Mouse (Mus musculus) bone marrow, adult 2 months (tissue): ENCODE data around the gene Riok1. TPM values are rescaled to one million over a fixed set of nuclear protein-coding genes. Genes with fewer than 3 reads are reported as not detected.

ENCODE experiments used
- H3K27ac ChIP-seq: fragments of 200-500 bp; 2 replicates; pipeline ENCODE4 v1.5.1; 2012; ENCODE audit warnings: low read depth, mild to moderate bottlenecking, control low read depth, inconsistent platforms, low read length; ENCODE audit not compliant: control insufficient read depth, poor library complexity, insufficient read depth
- H3K4me1 ChIP-seq: fragments of 200-500 bp; 2 replicates; pipeline ENCODE4 v1.6.1; 2011; ENCODE audit warnings: low read length; ENCODE audit not compliant: control insufficient read depth, insufficient read depth
- H3K4me3 ChIP-seq: fragments of 200-500 bp; replicated peaks from 2 replicates; pipeline ENCODE3; 2011; ENCODE audit warnings: mild to moderate bottlenecking, low read depth, low read length, control low read depth; ENCODE audit not compliant: control insufficient read depth
- CTCF ChIP-seq: fragments of 200-500 bp; IDR thresholded peaks from 2 replicates; pipeline ENCODE4 v1.5.1; 2011; ENCODE audit warnings: low read length, control low read depth; ENCODE audit not compliant: control insufficient read depth, insufficient read depth
- POLR2A ChIP-seq: fragments of 200-500 bp; IDR thresholded peaks from 2 replicates; pipeline ENCODE4 v1.6.1; 2011; ENCODE audit warnings: low read depth, mild to moderate bottlenecking, control low read depth, low read length, borderline replicate concordance; ENCODE audit not compliant: control insufficient read depth
- WGBS: fragments of 180-500 bp; shearing (Covaris S2); methylation state at CpG from one replicate; pipeline ENCODE4 v1.1.7; 2018; 5-methylcytosine and 5-hydroxymethylcytosine counted together
- polyA plus RNA-seq: library from polyadenylated mRNA; stranded (reverse); fragments of >200 nt; gene quantifications from 2 replicates; pipeline ENCODE4 v1.2.4, GENCODE M21; 2011; ENCODE audit warnings: low replicate concordance; ENCODE audit not compliant: missing spikeins, insufficient read depth, insufficient read length

Riok1 gene
- polyA plus RNA-seq, 1 experiment = 40.9 TPM

- Histone ChIP-seq H3K4me3 (no peak overlapping the region), H3K4me1 (no peaks in the 10 kb centered on the region), H3K27ac (no peak overlapping the region)
- no peak for TF ChIP-seq POLR2A
- no peak for TF ChIP-seq CTCF
- 65% methylated on average over 18 of the region's 18 CpGs for WGBS
These were observed 36.8 kb downstream of the Riok1 start for GRCm38 (mm10) chr13:38073374-38074307.

- WGBS = 29% methylated on average over 5 of the region's 5 CpGs
- Histone ChIP-seq H3K4me1 (no peaks in the 10 kb centered on the region), H3K4me3 (no peak overlapping the region), H3K27ac (no peak overlapping the region)
- no peak for TF ChIP-seq CTCF
- no peak for TF ChIP-seq POLR2A
These were observed 37.6 kb downstream of the Riok1 start for GRCm38 (mm10) chr13:38074404-38074803.

GRCm38 (mm10) chr13:38077113-38077512 lies 40.3 kb downstream of the Riok1 start:
- Histone ChIP-seq H3K4me1 (no peaks in the 10 kb centered on the region), H3K4me3 (no peak overlapping the region), H3K27ac (no peak overlapping the region)
- 14% methylated on average over 11 of the region's 11 CpGs for WGBS
- TF ChIP-seq POLR2A (no peak), CTCF (no peak)

- WGBS = 30% methylated on average over 6 of the region's 6 CpGs
- TF ChIP-seq CTCF = no peak
- TF ChIP-seq POLR2A = no peak
- Histone ChIP-seq H3K27ac (no peak overlapping the region), H3K4me3 (no peak overlapping the region), H3K4me1 (no peaks in the 10 kb centered on the region)
These were observed 42.0 kb downstream of the Riok1 start for GRCm38 (mm10) chr13:38078836-38079235.

GRCm38 (mm10) chr13:38079366-38079765 lies 42.6 kb downstream of the Riok1 start:
- WGBS = 74% methylated on average over 5 of the region's 5 CpGs
- H3K27ac ChIP-seq = no peak overlapping the region
- H3K4me3 ChIP-seq = no peak overlapping the region
- no peaks in the 10 kb centered on the region for H3K4me1 ChIP-seq
- no peak for TF ChIP-seq CTCF
- no peak for TF ChIP-seq POLR2A

- Histone ChIP-seq H3K4me1 (no peaks in the 10 kb centered on the region), H3K27ac (no peak overlapping the region), H3K4me3 (no peak overlapping the region)
- 75% methylated on average over 9 of the region's 9 CpGs for WGBS
- no peak for TF ChIP-seq CTCF
- TF ChIP-seq POLR2A = no peak
These were observed 43.2 kb downstream of the Riok1 start for GRCm38 (mm10) chr13:38080014-38080413.

GRCm38 (mm10) chr13:38080725-38081124 lies 43.9 kb downstream of the Riok1 start:
- TF ChIP-seq POLR2A (no peak), CTCF (no peak)

GRCm38 (mm10) chr13:38081161-38081560 lies 44.4 kb downstream of the Riok1 start:
- H3K4me3 ChIP-seq = no peak overlapping the region
- no peak overlapping the region for H3K27ac ChIP-seq
- no peaks in the 10 kb centered on the region for H3K4me1 ChIP-seq
- WGBS = 68% methylated on average over 7 of the region's 7 CpGs
- TF ChIP-seq CTCF (no peak), POLR2A (no peak)

More at GRCm38 (mm10) chr13:38080725-38081124, 43.9 kb downstream of the Riok1 start:
- Histone ChIP-seq H3K4me3 (no peak overlapping the region), H3K27ac (no peak overlapping the region), H3K4me1 (no peaks in the 10 kb centered on the region)
- WGBS = 81% methylated on average over 14 of the region's 14 CpGs

GRCm38 (mm10) chr13:38086711-38087110 lies 49.9 kb downstream of the Riok1 start:
- H3K4me3 ChIP-seq = no peak overlapping the region
- H3K4me1 ChIP-seq = peaks cover 2% of the 10 kb centered on the region
- WGBS = 71% methylated on average over 3 of the region's 3 CpGs
- TF ChIP-seq CTCF (no peak), POLR2A (no peak)
- no peak overlapping the region for H3K27ac ChIP-seq
